Mouse (Mus musculus) myocyte (in vitro differentiated cells): ENCODE measurements around the gene Fanca. TPM values are rescaled to one million over a fixed set of nuclear protein-coding genes. Genes with fewer than 3 reads are reported as not detected.
"Not testable (repeated sequence)": the region's sequence is repeated elsewhere in the genome, so short reads cannot be mapped to it uniquely, and the experiment has no call there.

Experiments used
- H3K27me3 ChIP-seq: one replicate; pipeline ENCODE4 v1.6.1; 2011; ENCODE audit not compliant: control insufficient read depth, insufficient read depth, insufficient read length
- H3K36me3 ChIP-seq: one replicate; pipeline ENCODE4 v1.6.1; 2011; ENCODE audit not compliant: control insufficient read depth, insufficient read depth
- H3K4me2 ChIP-seq: one replicate; pipeline ENCODE4 v1.6.1; 2011; ENCODE audit warnings: low read depth, control low read depth
- H3K4me3 ChIP-seq: one replicate; pipeline ENCODE4 v1.5.1; 2011; ENCODE audit warnings: mild to moderate bottlenecking, control low read depth, moderate library complexity
- H3K79me2 ChIP-seq: one replicate; pipeline ENCODE4 v1.6.1; 2011; ENCODE audit not compliant: control insufficient read depth, insufficient read depth
- H3ac ChIP-seq: one replicate; pipeline ENCODE4 v1.6.1; 2011; ENCODE audit not compliant: control insufficient read depth, insufficient read length
- CEBPB ChIP-seq: IDR thresholded peaks from 2 replicates; pipeline ENCODE4 v1.6.1; 2011; ENCODE audit warnings: mild to moderate bottlenecking, moderate library complexity; ENCODE audit not compliant: poor library complexity, insufficient read depth, severe bottlenecking
- E2F4 ChIP-seq: IDR thresholded peaks from one replicate; pipeline ENCODE4 v1.6.1; 2011; ENCODE audit warnings: mild to moderate bottlenecking, control low read depth, moderate library complexity; ENCODE audit not compliant: insufficient read depth
- MAX ChIP-seq: IDR thresholded peaks from one replicate; pipeline ENCODE4 v1.6.1; 2011; ENCODE audit warnings: low read depth, mild to moderate bottlenecking, control low read depth
- MYOD1 ChIP-seq, 3 experiments: IDR thresholded peaks; one replicate each; pipeline ENCODE4 v1.6.1; 2011; ENCODE audit warnings: control low read depth in 2 of 3, low read depth in 2 of 3, mild to moderate bottlenecking in 2 of 3, moderate library complexity in 1 of 3; ENCODE audit not compliant: insufficient read length in 2 of 3, control insufficient read depth in 1 of 3
- MYOG ChIP-seq, 3 experiments: IDR thresholded peaks; one replicate each; pipeline ENCODE4 v1.6.1; 2011; ENCODE audit warnings: control low read depth in 2 of 3, low read depth in 2 of 3, mild to moderate bottlenecking in 2 of 3; ENCODE audit not compliant: insufficient read length in 2 of 3, control insufficient read depth in 1 of 3, insufficient read depth in 1 of 3
- POLR2A ChIP-seq: IDR thresholded peaks from one replicate; pipeline ENCODE4 v1.6.1; 2011; ENCODE audit warnings: low read depth, mild to moderate bottlenecking, control low read depth, moderate library complexity; ENCODE audit not compliant: insufficient read length
- POLR2AphosphoS2 ChIP-seq: IDR thresholded peaks from one replicate; pipeline ENCODE4 v1.6.1; 2011; ENCODE audit warnings: low read depth, control low read depth; ENCODE audit not compliant: insufficient read length
- REST ChIP-seq: IDR thresholded peaks from one replicate; pipeline ENCODE4 v1.6.1; 2011; ENCODE audit warnings: mild to moderate bottlenecking, control low read depth, moderate library complexity; ENCODE audit not compliant: insufficient read depth, insufficient read length
- SRF ChIP-seq: IDR thresholded peaks from one replicate; pipeline ENCODE4 v1.6.1; 2011; ENCODE audit warnings: low read depth; ENCODE audit not compliant: control insufficient read depth, insufficient read length
- TCF12 ChIP-seq: IDR thresholded peaks from one replicate; pipeline ENCODE4 v1.6.1; 2011; ENCODE audit warnings: mild to moderate bottlenecking, control low read depth; ENCODE audit not compliant: poor library complexity, insufficient read depth, severe bottlenecking
- TCF3 ChIP-seq: IDR thresholded peaks from one replicate; pipeline ENCODE4 v1.6.1; 2011; ENCODE audit warnings: low read depth, control low read depth; ENCODE audit not compliant: insufficient read length
- USF1 ChIP-seq: IDR thresholded peaks from one replicate; pipeline ENCODE4 v1.6.1; 2011; ENCODE audit warnings: low read depth, mild to moderate bottlenecking, control low read depth, moderate library complexity
- polyA plus RNA-seq: library from polyadenylated mRNA; unstranded; fragments of >200 nt; fragmentation: generic; extraction: Trizol; gene quantifications from one replicate; pipeline ENCODE4 v1.2.1, GENCODE M21; 2012; ENCODE audit warnings: missing spikeins

The Fanca gene
- polyA plus RNA-seq, 1 experiment = 4.0 TPM

GRCm38 (mm10) chr8:123287362-123287761 is 31.0 kb downstream of the Fanca start:
- Histone ChIP-seq H3K4me3 (no peak overlapping the region), H3K79me2 (no peaks in the 10 kb centered on the region), H3K36me3 (no peaks in the 10 kb centered on the region), H3K27me3 (no peaks in the 10 kb centered on the region), H3K4me2 (no peak overlapping the region), H3ac (no peak overlapping the region)
- TF ChIP-seq MYOD1 (IDR thresholded peaks at IDR 0.05; ENCODE audit: control insufficient read depth in 1 of 3, insufficient read length in 2 of 3, low read depth in 2 of 3) = no peak
- TF ChIP-seq POLR2AphosphoS2 = no peak
- TF ChIP-seq USF1 = no peak
- TF ChIP-seq REST = no peak
- no peak for TF ChIP-seq E2F4
- TF ChIP-seq CEBPB = no peak
- TF ChIP-seq MAX = no peak
- no peak for TF ChIP-seq POLR2A
- TF ChIP-seq TCF12 = no peak
- no peak for TF ChIP-seq TCF3
- no peak for TF ChIP-seq MYOG (IDR thresholded peaks at IDR 0.05; ENCODE audit: control insufficient read depth in 1 of 3, insufficient read depth in 1 of 3, insufficient read length in 2 of 3, low read depth in 2 of 3)
- TF ChIP-seq SRF = no peak

GRCm38 (mm10) chr8:123284493-123284892 is 33.9 kb downstream of the Fanca start:
- no peaks in the 10 kb centered on the region for H3K36me3 ChIP-seq

GRCm38 (mm10) chr8:123283991-123284390 is 34.4 kb downstream of the Fanca start:
- H3K4me2 ChIP-seq = no peak overlapping the region
- TF ChIP-seq E2F4 (no peak), REST (no peak), MAX (no peak), POLR2A (no peak), CEBPB (no peak), SRF (no peak), MYOD1 (IDR thresholded peaks at IDR 0.05; ENCODE audit: control insufficient read depth in 1 of 3, insufficient read length in 2 of 3, low read depth in 2 of 3) (no peak), TCF3 (no peak), POLR2AphosphoS2 (no peak), TCF12 (no peak), MYOG (IDR thresholded peaks at IDR 0.05; ENCODE audit: control insufficient read depth in 1 of 3, insufficient read depth in 1 of 3, insufficient read length in 2 of 3, low read depth in 2 of 3) (no peak), USF1 (no peak)
- no peaks in the 10 kb centered on the region for H3K79me2 ChIP-seq
- H3K36me3 ChIP-seq = no peaks in the 10 kb centered on the region
- no peaks in the 10 kb centered on the region for H3K27me3 ChIP-seq
- H3K4me3 ChIP-seq = no peak overlapping the region
- H3ac ChIP-seq = no peak overlapping the region

More at GRCm38 (mm10) chr8:123284493-123284892, 33.9 kb downstream of the Fanca start:
- TF ChIP-seq MYOD1 (IDR thresholded peaks at IDR 0.05; ENCODE audit: control insufficient read depth in 1 of 3, insufficient read length in 2 of 3, low read depth in 2 of 3) (no peak), TCF3 (no peak), MAX (no peak), CEBPB (no peak), E2F4 (no peak), POLR2A (no peak), POLR2AphosphoS2 (no peak), SRF (no peak), TCF12 (no peak), REST (no peak), USF1 (no peak), MYOG (IDR thresholded peaks at IDR 0.05; ENCODE audit: control insufficient read depth in 1 of 3, insufficient read depth in 1 of 3, insufficient read length in 2 of 3, low read depth in 2 of 3) (no peak)
- Histone ChIP-seq H3K79me2 (no peaks in the 10 kb centered on the region), H3K27me3 (no peaks in the 10 kb centered on the region), H3ac (no peak overlapping the region), H3K4me3 (no peak overlapping the region), H3K4me2 (no peak overlapping the region)

- H3K27me3 ChIP-seq, H3K4me3 ChIP-seq, H3K79me2 ChIP-seq, H3ac ChIP-seq, H3K4me2 ChIP-seq, H3K36me3 ChIP-seq: not testable (repeated sequence)
Measured at GRCm38 (mm10) chr8:123282994-123283393, 35.4 kb downstream of the Fanca start.

- H3K79me2 ChIP-seq = no peaks in the 10 kb centered on the region
- no peak overlapping the region for H3ac ChIP-seq
- H3K4me2 ChIP-seq = no peak overlapping the region
- H3K36me3 ChIP-seq = no peaks in the 10 kb centered on the region
- H3K4me3 ChIP-seq = no peak overlapping the region
- TF ChIP-seq TCF3 (no peak), MAX (no peak), REST (no peak), POLR2AphosphoS2 (no peak), CEBPB (no peak), POLR2A (no peak), TCF12 (no peak), MYOG (IDR thresholded peaks at IDR 0.05; ENCODE audit: control insufficient read depth in 1 of 3, insufficient read depth in 1 of 3, insufficient read length in 2 of 3, low read depth in 2 of 3) (no peak), E2F4 (no peak), USF1 (no peak), MYOD1 (IDR thresholded peaks at IDR 0.05; ENCODE audit: control insufficient read depth in 1 of 3, insufficient read length in 2 of 3, low read depth in 2 of 3) (no peak), SRF (no peak)
- no peaks in the 10 kb centered on the region for H3K27me3 ChIP-seq
Measured at GRCm38 (mm10) chr8:123280302-123281094, 37.9 kb downstream of the Fanca start.
